Mouse (Mus musculus) limb, embryonic 13.5 days (tissue): ENCODE results near the gene Zfp810. TPM values are rescaled to one million over a fixed set of nuclear protein-coding genes. Genes with fewer than 3 reads are reported as not detected.

Source experiments
- ATAC-seq: fragments of 200-750 bp; cut with Nextera tagmentation; 2 replicates; pipeline ENCODE4 v1.8.0; 2017; ENCODE audit warnings: low read depth, moderate number of reproducible peaks, moderate TSS enrichment; ENCODE audit not compliant: low FRiP score
- H3K27ac ChIP-seq: fragments of 300-500 bp; sonication (generic); 2 replicates; pipeline ENCODE4 v1.5.1; 2015; ENCODE audit warnings: inconsistent platforms, mild to moderate bottlenecking, moderate library complexity
- H3K27me3 ChIP-seq: fragments of 300-500 bp; sonication (generic); 2 replicates; pipeline ENCODE4 v1.6.1; 2015; ENCODE audit warnings: mild to moderate bottlenecking, inconsistent platforms
- H3K36me3 ChIP-seq: fragments of 300-500 bp; sonication (generic); 2 replicates; pipeline ENCODE4 v1.6.1; 2015; ENCODE audit warnings: inconsistent platforms, mild to moderate bottlenecking, moderate library complexity
- H3K4me1 ChIP-seq: fragments of 300-500 bp; sonication (generic); 2 replicates; pipeline ENCODE4 v1.6.1; 2015; ENCODE audit warnings: inconsistent platforms
- H3K4me2 ChIP-seq: fragments of 300-500 bp; sonication (generic); replicated peaks from 2 replicates; pipeline ENCODE4 v1.6.1; 2015; ENCODE audit warnings: inconsistent platforms, mild to moderate bottlenecking, moderate library complexity
- H3K4me3 ChIP-seq: fragments of 300-500 bp; sonication (generic); 2 replicates; pipeline ENCODE4 v1.5.1; 2015; ENCODE audit warnings: moderate library complexity, mild to moderate bottlenecking, inconsistent platforms
- H3K9ac ChIP-seq: fragments of 300-500 bp; sonication (generic); 2 replicates; pipeline ENCODE4 v1.6.1; 2015; ENCODE audit warnings: mild to moderate bottlenecking, inconsistent platforms
- H3K9me3 ChIP-seq: fragments of 300-500 bp; sonication (generic); 2 replicates; pipeline ENCODE4 v1.6.1; 2016; ENCODE audit warnings: inconsistent platforms
- WGBS: fragments of 180-500 bp; shearing (Covaris S2); methylation state at CpG from one replicate; pipeline ENCODE4 v1.1.7; 2015; 5-methylcytosine and 5-hydroxymethylcytosine counted together
- polyA plus RNA-seq: library from polyadenylated mRNA; unstranded; fragments of >200 nt; fragmentation: Nextera tagmentation; extraction: Ambion mirVana; gene quantifications from 2 replicates; pipeline ENCODE4 v1.2.1, GENCODE M21; 2015

Zfp810 gene
- polyA plus RNA-seq = 29.1 and 30.3 TPM in 2 replicates

- peaks cover 30% of the 10 kb centered on the region for H3K36me3 ChIP-seq
- WGBS = 1% methylated on average over 46 of the region's 56 CpGs
- peak; percentile 99 for ATAC-seq
- peaks cover 13% of the 10 kb centered on the region; the same call in 1 of the 2 replicates for H3K9me3 ChIP-seq
- peak within 1 kb of the TSS; percentile 77 for H3K4me2 ChIP-seq
- no peaks in the 10 kb centered on the region for H3K27me3 ChIP-seq
- H3K9ac ChIP-seq = peak within 1 kb of the TSS; percentile 99
- peak within 1 kb of the TSS; percentile 93 for H3K4me3 ChIP-seq
- H3K27ac ChIP-seq = peak within 1 kb of the TSS; percentile 73
- H3K4me1 ChIP-seq = peaks cover 9% of the 10 kb centered on the region
Observed at GRCm38 (mm10) chr9:22307156-22307919, at the start of gene Zfp810. TSS of gene Zfp810 (minus strand) at chr9:22307648.

GRCm38 (mm10) chr9:22355919-22356318 is 48.5 kb upstream of the Zfp810 start:
- Histone ChIP-seq H3K27me3 (no peaks in the 10 kb centered on the region), H3K4me2 (no peak overlapping the region), H3K9me3 (no peaks in the 10 kb centered on the region), H3K4me1 (no peaks in the 10 kb centered on the region), H3K36me3 (peaks cover 76% of the 10 kb centered on the region), H3K9ac (no peak overlapping the region), H3K4me3 (no peak overlapping the region), H3K27ac (no peak overlapping the region)
- ATAC-seq = no peak
- WGBS = 91% methylated on average over 3 of the region's 3 CpGs

- Histone ChIP-seq H3K9ac (no peak overlapping the region), H3K27me3 (no peaks in the 10 kb centered on the region), H3K4me3 (no peak overlapping the region), H3K9me3 (no peaks in the 10 kb centered on the region), H3K36me3 (peaks cover 66% of the 10 kb centered on the region), H3K4me2 (no peak overlapping the region), H3K4me1 (no peaks in the 10 kb centered on the region), H3K27ac (no peak overlapping the region)
- ATAC-seq = no peak
- 72% methylated on average over 5 of the region's 5 CpGs for WGBS
Observed at GRCm38 (mm10) chr9:22353901-22354300, 46.5 kb upstream of the Zfp810 start.

- no peaks in the 10 kb centered on the region for H3K27me3 ChIP-seq
Observed at GRCm38 (mm10) chr9:22353465-22353864, 46.0 kb upstream of the Zfp810 start.

GRCm38 (mm10) chr9:22340331-22340730 is 32.9 kb upstream of the Zfp810 start:
- H3K27me3 ChIP-seq = no peaks in the 10 kb centered on the region
- ATAC-seq = no peak
- no peaks in the 10 kb centered on the region for H3K4me1 ChIP-seq
- H3K4me2 ChIP-seq = no peak overlapping the region
- peaks cover 74% of the 10 kb centered on the region for H3K36me3 ChIP-seq
- WGBS = 87% methylated on average over 1 of the region's 1 CpGs
- H3K9me3 ChIP-seq = no peaks in the 10 kb centered on the region
- H3K4me3 ChIP-seq = no peak overlapping the region
- H3K9ac ChIP-seq = no peak overlapping the region
- H3K27ac ChIP-seq = no peak overlapping the region

More at GRCm38 (mm10) chr9:22353465-22353864, 46.0 kb upstream of the Zfp810 start:
- Histone ChIP-seq H3K4me1 (no peaks in the 10 kb centered on the region), H3K4me2 (no peak overlapping the region), H3K36me3 (peaks cover 63% of the 10 kb centered on the region), H3K9me3 (no peaks in the 10 kb centered on the region), H3K9ac (no peak overlapping the region), H3K27ac (no peak overlapping the region), H3K4me3 (no peak overlapping the region)
- WGBS = 94% methylated on average over 5 of the region's 5 CpGs
- ATAC-seq = no peak

- ATAC-seq = no peak
- peaks cover 75% of the 10 kb centered on the region for H3K36me3 ChIP-seq
- H3K4me3 ChIP-seq = no peak overlapping the region
- H3K9me3 ChIP-seq = no peaks in the 10 kb centered on the region
- no peaks in the 10 kb centered on the region for H3K27me3 ChIP-seq
- no peak overlapping the region for H3K4me2 ChIP-seq
- no peak overlapping the region for H3K27ac ChIP-seq
- no peak overlapping the region for H3K9ac ChIP-seq
- 98% methylated on average over 2 of the region's 2 CpGs for WGBS
- no peaks in the 10 kb centered on the region for H3K4me1 ChIP-seq
Observed at GRCm38 (mm10) chr9:22337217-22337616, 29.8 kb upstream of the Zfp810 start.

- H3K27ac ChIP-seq = peak overlapping the region; percentile 77
- H3K9me3 ChIP-seq = no peaks in the 10 kb centered on the region
- peaks cover 6% of the 10 kb centered on the region for H3K36me3 ChIP-seq
- under 1% methylated on average over 32 of the region's 32 CpGs for WGBS
- no peaks in the 10 kb centered on the region for H3K27me3 ChIP-seq
- H3K9ac ChIP-seq = peak overlapping the region; percentile 63
- H3K4me1 ChIP-seq = peaks cover 11% of the 10 kb centered on the region
- H3K4me2 ChIP-seq = peak overlapping the region; percentile 88
- peak overlapping the region; percentile 50 for H3K4me3 ChIP-seq
- ATAC-seq = peak; percentile 94
Observed at GRCm38 (mm10) chr9:22327475-22328387, 20.3 kb upstream of the Zfp810 start.

GRCm38 (mm10) chr9:22327099-22327474 is 19.6 kb upstream of the Zfp810 start:
- Histone ChIP-seq H3K27ac (peak overlapping the region; percentile 77), H3K4me3 (peak overlapping the region; percentile 50), H3K27me3 (no peaks in the 10 kb centered on the region), H3K4me1 (peaks cover 11% of the 10 kb centered on the region), H3K9ac (peak overlapping the region; percentile 63), H3K36me3 (peaks cover under 1% of the 10 kb centered on the region), H3K9me3 (no peaks in the 10 kb centered on the region), H3K4me2 (peak overlapping the region; percentile 88)
- WGBS = 13% methylated on average over 9 of the region's 9 CpGs
- no peak for ATAC-seq

GRCm38 (mm10) chr9:22324579-22324978 is 17.1 kb upstream of the Zfp810 start:
- no peak overlapping the region for H3K9ac ChIP-seq
- H3K9me3 ChIP-seq = no peaks in the 10 kb centered on the region
- H3K4me1 ChIP-seq = peaks cover 11% of the 10 kb centered on the region
- no peaks in the 10 kb centered on the region for H3K36me3 ChIP-seq
- H3K27me3 ChIP-seq = no peaks in the 10 kb centered on the region
- H3K4me2 ChIP-seq = no peak overlapping the region
- H3K27ac ChIP-seq = no peak overlapping the region
- H3K4me3 ChIP-seq = no peak overlapping the region
- ATAC-seq = no peak
- WGBS = 91% methylated on average over 1 of the region's 1 CpGs

- Histone ChIP-seq H3K36me3 (no peaks in the 10 kb centered on the region), H3K9me3 (peaks cover 5% of the 10 kb centered on the region; the same call in 1 of the 2 replicates), H3K4me1 (peaks cover 10% of the 10 kb centered on the region), H3K27ac (no peak overlapping the region), H3K4me2 (no peak overlapping the region), H3K27me3 (no peaks in the 10 kb centered on the region), H3K9ac (no peak overlapping the region), H3K4me3 (no peak overlapping the region)
- no peak for ATAC-seq
- WGBS = 75% methylated on average over 8 of the region's 8 CpGs
Observed at GRCm38 (mm10) chr9:22322381-22323211, 15.1 kb upstream of the Zfp810 start.

GRCm38 (mm10) chr9:22319109-22319508 is 11.7 kb upstream of the Zfp810 start:
- Histone ChIP-seq H3K36me3 (no peaks in the 10 kb centered on the region), H3K4me2 (no peak overlapping the region), H3K27me3 (no peaks in the 10 kb centered on the region), H3K9ac (no peak overlapping the region), H3K4me1 (no peaks in the 10 kb centered on the region), H3K27ac (no peak overlapping the region), H3K4me3 (no peak overlapping the region), H3K9me3 (peaks cover 12% of the 10 kb centered on the region; the same call in 1 of the 2 replicates)
- no peak for ATAC-seq
- 93% methylated on average over 1 of the region's 1 CpGs for WGBS
